Mouse (Mus musculus) midbrain, embryonic 15.5 days (tissue): ENCODE results near the gene Syt5. TPM values are rescaled to one million over a fixed set of nuclear protein-coding genes. Genes with fewer than 3 reads are reported as not detected.

Experiments
- ATAC-seq: fragments of 200-750 bp; cut with Nextera tagmentation; replicated peaks from 2 replicates; pipeline ENCODE4 v1.8.0; 2017; ENCODE audit warnings: moderate TSS enrichment
- H3K27ac ChIP-seq: fragments of 300-500 bp; sonication (generic); 2 replicates; pipeline ENCODE4 v1.5.1; 2015; ENCODE audit warnings: mild to moderate bottlenecking, inconsistent platforms
- H3K27me3 ChIP-seq: fragments of 300-500 bp; sonication (generic); replicated peaks from 2 replicates; pipeline ENCODE4 v1.6.1; 2015; ENCODE audit warnings: inconsistent platforms
- H3K36me3 ChIP-seq: fragments of 300-500 bp; sonication (generic); replicated peaks from 2 replicates; pipeline ENCODE4 v1.6.1; 2015; ENCODE audit warnings: inconsistent platforms
- H3K4me1 ChIP-seq: fragments of 300-500 bp; sonication (generic); 2 replicates; pipeline ENCODE4 v1.6.1; 2015; ENCODE audit warnings: inconsistent platforms
- H3K4me2 ChIP-seq: fragments of 300-500 bp; sonication (generic); 2 replicates; pipeline ENCODE4 v1.6.1; 2015; ENCODE audit warnings: inconsistent platforms, mild to moderate bottlenecking, moderate library complexity
- H3K4me3 ChIP-seq: fragments of 300-500 bp; sonication (generic); 2 replicates; pipeline ENCODE4 v1.5.1; 2015; ENCODE audit warnings: mild to moderate bottlenecking, inconsistent platforms
- H3K9ac ChIP-seq: fragments of 300-500 bp; sonication (generic); 2 replicates; pipeline ENCODE4 v1.6.1; 2015; ENCODE audit warnings: mild to moderate bottlenecking, inconsistent platforms
- H3K9me3 ChIP-seq: fragments of 300-500 bp; sonication (generic); 2 replicates; pipeline ENCODE4 v1.6.1; 2016; ENCODE audit warnings: inconsistent platforms
- WGBS: fragments of 180-500 bp; shearing (Covaris S2); methylation state at CpG from one replicate; pipeline ENCODE4 v1.1.7; 2015; ENCODE audit warnings: mixed read lengths; 5-methylcytosine and 5-hydroxymethylcytosine counted together
- microRNA-seq: library from miRNA; unstranded; fragments of <30 nt; microRNA quantifications from one replicate; pipeline ENCODE4, GENCODE M21; 2016
- polyA plus RNA-seq: library from polyadenylated mRNA; unstranded; fragments of >200 nt; fragmentation: Nextera tagmentation; extraction: Ambion mirVana; gene quantifications from 2 replicates; pipeline ENCODE4 v1.2.1, GENCODE M21; 2015

Gene Syt5
- polyA plus RNA-seq, 1 experiment from 2014 or later = 162 TPM

GRCm38 (mm10) chr7:4492284-4493224 is 54.8 kb downstream of the Syt5 start:
- WGBS = 93% methylated on average over 13 of the region's 13 CpGs

GRCm38 (mm10) chr7:4491308-4491707 is 56.0 kb downstream of the Syt5 start:
- WGBS = 88% methylated on average over 6 of the region's 6 CpGs
- H3K4me2 ChIP-seq = no peak overlapping the region
- H3K27ac ChIP-seq = no peak overlapping the region
- no peaks in the 10 kb centered on the region for H3K27me3 ChIP-seq
- no peak overlapping the region for H3K4me3 ChIP-seq
- no peaks in the 10 kb centered on the region for H3K9me3 ChIP-seq
- H3K9ac ChIP-seq = no peak overlapping the region
- no peaks in the 10 kb centered on the region for H3K4me1 ChIP-seq
- peaks cover 6% of the 10 kb centered on the region; the same call in 1 of the 2 replicates for H3K36me3 ChIP-seq
- ATAC-seq = no peak

More at GRCm38 (mm10) chr7:4492284-4493224, 54.8 kb downstream of the Syt5 start:
- no peaks in the 10 kb centered on the region for H3K9me3 ChIP-seq
- no peak overlapping the region for H3K4me3 ChIP-seq
- peaks cover 4% of the 10 kb centered on the region for H3K4me1 ChIP-seq
- H3K4me2 ChIP-seq = no peak overlapping the region
- no peak overlapping the region for H3K27ac ChIP-seq
- ATAC-seq = no peak
- no peak overlapping the region for H3K9ac ChIP-seq
- H3K27me3 ChIP-seq = no peaks in the 10 kb centered on the region
- peaks cover 6% of the 10 kb centered on the region; the same call in 1 of the 2 replicates for H3K36me3 ChIP-seq

Small RNA genes lying within 50 kb of the gene (microRNA-seq; reads per million reads assigned to microRNA genes)
- not detected for gene Gm23577

Other genes with a start within 250 kb of the Syt5 start
- not detected in 2 replicates for gene Ncr1, start 209.8 kb downstream of the Syt5 start, polyA plus RNA-seq
- gene Gp6, start 149.8 kb downstream of the Syt5 start, polyA plus RNA-seq = 0.18 TPM in 1 of 2 replicates, not detected in the other
- gene Rdh13, start 101.9 kb downstream of the Syt5 start, polyA plus RNA-seq = 44.4 and 46.5 TPM in 2 replicates
- gene Eps8l1, start 86.9 kb downstream of the Syt5 start, polyA plus RNA-seq = 13.1 and 13.2 TPM in 2 replicates
- gene Ppp1r12c, start 45.9 kb downstream of the Syt5 start, polyA plus RNA-seq = 50.3 and 51.3 TPM in 2 replicates
- 4.1 and 4.3 TPM in 2 replicates for gene Tnnt1, start 31.2 kb downstream of the Syt5 start, polyA plus RNA-seq
- 1.4 and 3.5 TPM in 2 replicates for gene Tnni3, start 23.3 kb downstream of the Syt5 start, polyA plus RNA-seq
- gene Dnaaf3, start 15.1 kb downstream of the Syt5 start, polyA plus RNA-seq = 2.3 and 2.8 TPM in 2 replicates
- 0.75 and 1.3 TPM in 2 replicates for gene Ptprh, start 56.5 kb upstream of the Syt5 start, polyA plus RNA-seq
- 3.8 and 4.2 TPM in 2 replicates for gene Tmem86b, start 83.9 kb upstream of the Syt5 start, polyA plus RNA-seq
- 10.5 TPM in 2 replicates for gene Ppp6r1, start 111.5 kb upstream of the Syt5 start, polyA plus RNA-seq
- 165 TPM in 2 replicates for gene Hspbp1, start 137.5 kb upstream of the Syt5 start, polyA plus RNA-seq
- 8.6 TPM in 2 replicates for gene Brsk1, start 143.1 kb upstream of the Syt5 start, polyA plus RNA-seq
- gene Tmem150b, start 177.7 kb upstream of the Syt5 start, polyA plus RNA-seq = 0.09 and 0.25 TPM in 2 replicates
- gene Kmt5c, start 192.6 kb upstream of the Syt5 start, polyA plus RNA-seq = 75.3 and 77.2 TPM in 2 replicates
- gene Cox6b2, start 205.6 kb upstream of the Syt5 start, polyA plus RNA-seq = 21.6 and 23.6 TPM in 2 replicates
- gene Fam71e2, start 223.8 kb upstream of the Syt5 start, polyA plus RNA-seq = not detected in 2 replicates
- gene Il11, start 235.3 kb upstream of the Syt5 start, polyA plus RNA-seq = 1.0 and 1.6 TPM in 2 replicates
- gene Tmem190, start 235.4 kb upstream of the Syt5 start, polyA plus RNA-seq = not detected in 2 replicates
- gene Tmem238, start 242.1 kb upstream of the Syt5 start, polyA plus RNA-seq = 5.4 and 5.8 TPM in 2 replicates
- 186 and 187 TPM in 2 replicates for gene Rpl28, start 245.3 kb upstream of the Syt5 start, polyA plus RNA-seq